Mouse (Mus musculus) lung, postnatal 4 days (tissue): ENCODE data around the gene Erc2.

Experiments
- DNase-seq, 2 experiments: peaks; one replicate each; pipeline ENCODE4 v3.0.0; 2021

Gene Erc2

GRCm38 (mm10) chr14:28089636-28090443, 467.6 kb downstream of the Erc2 start:
- peak in 1 of 2 experiments; percentile 13 for DNase-seq

DNA sequence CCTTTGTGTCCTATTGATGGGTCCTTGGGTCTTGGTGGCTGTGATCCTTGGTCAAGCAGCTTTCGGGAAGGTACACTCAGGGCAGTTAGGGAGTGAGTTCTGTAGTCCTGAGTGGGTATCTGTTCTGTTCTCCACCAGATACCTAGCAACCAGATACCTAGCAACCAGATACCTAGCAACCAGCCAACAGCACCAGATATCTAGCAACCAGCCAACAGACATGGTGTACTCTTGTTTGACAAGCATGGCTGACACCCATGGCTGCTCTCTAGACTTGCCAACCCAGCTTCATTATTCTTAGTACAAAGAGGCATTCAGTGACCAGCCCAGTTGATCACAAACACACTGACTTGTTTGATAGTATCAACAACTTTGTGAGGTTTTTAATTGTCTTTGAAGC, 469.1 kb downstream of the Erc2 start:
- no peak for DNase-seq

DNA sequence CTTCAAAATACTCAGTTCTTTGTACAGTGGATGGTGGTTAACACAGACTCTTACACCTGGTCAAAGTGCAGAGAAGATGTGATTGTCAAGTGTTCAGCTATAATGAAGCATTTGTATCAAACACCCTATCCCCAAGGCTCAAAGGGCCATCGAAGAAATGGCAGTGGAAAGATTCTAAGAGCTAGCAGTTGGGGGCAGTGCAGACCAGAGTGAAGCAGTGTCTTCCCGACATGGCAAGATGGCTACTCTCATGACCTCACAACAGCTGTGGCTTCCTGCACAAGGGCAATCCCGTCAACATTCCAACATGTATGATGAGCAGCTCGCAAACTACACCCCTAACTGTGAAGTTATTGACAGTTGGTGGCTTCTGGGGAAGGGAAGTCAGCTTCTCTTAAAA, 471.0 kb downstream of the Erc2 start:
- peak; percentile 6 to 28 for DNase-seq

GRCm38 (mm10) chr14:28093913-28094312, 471.7 kb downstream of the Erc2 start:
- no peak for DNase-seq

DNA sequence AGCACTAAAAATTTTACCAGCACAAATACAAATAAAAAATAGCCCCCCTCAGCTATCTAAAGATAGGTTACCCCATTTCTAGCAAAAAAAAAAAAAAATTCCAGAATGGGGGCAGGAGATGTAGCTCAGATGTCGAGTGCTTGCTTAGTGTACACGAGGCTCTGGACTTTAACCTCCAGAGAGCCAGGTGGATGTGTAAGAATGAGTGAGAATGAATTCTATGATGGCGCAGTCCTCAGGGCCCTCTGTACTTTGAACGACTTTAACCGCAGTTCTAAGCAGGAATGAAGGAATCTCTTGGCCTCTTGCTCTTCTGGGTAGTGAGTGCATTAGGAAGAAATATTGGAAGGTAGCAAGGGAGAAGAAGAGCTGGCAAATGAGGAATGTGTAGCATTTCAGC, 476.9 kb downstream of the Erc2 start:
- DNase-seq = no peak

DNA sequence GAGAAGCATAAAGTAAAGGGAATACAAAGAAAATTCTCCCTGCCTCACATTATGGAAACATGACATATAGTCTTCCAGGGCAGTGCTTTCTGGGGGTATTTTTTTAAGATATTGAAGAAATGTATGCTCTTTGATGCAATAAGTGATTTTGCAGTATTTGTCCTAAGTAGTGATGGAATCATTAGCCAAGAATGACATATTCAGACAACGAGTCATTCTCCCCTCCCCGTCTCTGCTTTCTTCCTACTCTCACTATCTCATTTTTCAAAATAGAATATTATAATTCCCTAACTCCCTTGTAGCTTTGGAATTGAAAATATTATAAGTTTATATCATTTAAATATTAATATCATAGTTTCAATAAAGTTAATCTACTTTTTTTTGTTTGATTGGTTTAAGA, 490.9 kb downstream of the Erc2 start:
- no peak for DNase-seq

GRCm38 (mm10) chr14:28120851-28121250, 498.6 kb downstream of the Erc2 start:
- no peak for DNase-seq

DNA sequence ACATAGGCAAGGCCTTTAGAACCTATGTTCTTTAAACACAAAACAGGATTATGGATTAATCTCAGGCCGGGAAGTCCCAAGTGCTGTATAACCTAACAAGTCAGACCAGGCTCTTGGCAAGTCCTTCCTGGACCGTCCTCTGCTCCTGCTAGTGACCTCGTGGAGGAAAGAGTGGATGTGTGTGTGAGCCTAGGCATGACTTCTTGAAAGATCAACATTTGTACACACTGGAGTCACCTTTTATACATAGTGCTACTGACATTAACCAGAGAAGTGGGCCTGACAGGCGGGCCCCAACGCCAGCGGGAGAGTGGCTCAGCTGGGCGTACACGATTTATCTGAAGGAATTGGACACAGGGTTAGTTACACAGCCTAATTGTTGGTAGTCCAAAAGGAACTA, 504.6 kb downstream of the Erc2 start:
- DNase-seq = no peak

DNA sequence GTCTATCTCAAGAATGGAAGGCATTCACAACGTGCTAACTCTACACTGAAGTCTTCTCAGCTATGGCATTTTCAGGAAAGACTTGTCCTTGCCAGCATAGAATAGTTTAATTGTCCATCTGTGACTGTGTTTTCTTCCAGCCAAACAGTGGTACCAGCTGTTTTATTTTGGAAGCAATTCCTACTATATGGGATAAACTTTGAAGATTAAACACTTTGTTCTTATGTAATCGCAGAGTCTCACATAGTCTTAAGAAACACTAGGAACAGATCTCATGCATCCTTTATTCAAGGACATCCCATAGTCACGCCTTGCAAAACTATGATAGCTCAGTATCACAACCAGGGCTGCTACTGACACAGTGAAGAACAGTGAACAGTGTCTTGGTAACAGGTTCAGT, 506.8 kb downstream of the Erc2 start:
- DNase-seq = no peak

DNA sequence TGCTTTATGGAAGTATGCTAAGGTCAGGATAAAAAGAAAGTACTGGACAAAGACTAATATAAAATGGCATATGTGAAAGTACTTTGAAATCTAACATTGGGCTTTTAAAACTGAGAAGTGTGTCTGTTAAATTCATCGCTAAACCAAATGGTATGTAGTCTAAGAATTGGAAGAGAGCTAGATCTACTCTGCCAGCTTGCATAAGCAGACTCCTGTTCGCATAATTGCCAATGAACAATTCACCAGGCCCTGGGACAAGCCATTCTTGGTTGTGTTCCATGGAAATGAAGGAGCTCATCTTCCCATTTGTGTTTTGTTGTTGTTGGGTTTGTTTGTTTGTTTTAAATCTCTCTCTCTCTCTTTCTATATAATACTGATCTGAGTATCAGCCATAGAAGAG, 521.8 kb downstream of the Erc2 start:
- no peak for DNase-seq

- no peak for DNase-seq
These were observed 525.0 kb downstream of the Erc2 start for GRCm38 (mm10) chr14:28147201-28147600.

- no peak for DNase-seq
These were observed 528.7 kb downstream of the Erc2 start for GRCm38 (mm10) chr14:28150942-28151341.

DNA sequence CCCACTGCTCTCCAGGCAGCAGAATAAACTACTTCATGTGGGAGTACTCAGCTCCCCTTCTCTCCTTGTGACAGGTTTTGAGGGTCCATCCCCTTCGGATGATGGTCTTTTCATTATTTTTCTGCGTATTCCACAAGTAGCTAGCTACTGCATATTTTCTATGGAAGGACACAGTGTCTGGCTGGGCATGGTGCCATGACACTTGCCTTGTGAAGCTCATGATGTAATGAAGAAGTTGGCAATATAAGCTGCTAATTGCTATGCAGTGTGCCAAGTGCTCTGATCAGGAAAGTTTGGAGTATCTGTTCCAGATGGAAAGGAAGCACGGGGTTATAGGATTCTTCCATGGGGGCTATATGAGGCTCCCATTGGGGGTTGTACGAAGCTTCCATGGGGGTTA, 533.5 kb downstream of the Erc2 start:
- peak; percentile 33 to 51 for DNase-seq

GRCm38 (mm10) chr14:28160852-28161251, 538.6 kb downstream of the Erc2 start:
- DNase-seq = no peak

GRCm38 (mm10) chr14:28164642-28165408, 542.6 kb downstream of the Erc2 start:
- peak; percentile 43 to 73 for DNase-seq

- DNase-seq = no peak
These were observed 543.5 kb downstream of the Erc2 start for GRCm38 (mm10) chr14:28165621-28166211.

DNA sequence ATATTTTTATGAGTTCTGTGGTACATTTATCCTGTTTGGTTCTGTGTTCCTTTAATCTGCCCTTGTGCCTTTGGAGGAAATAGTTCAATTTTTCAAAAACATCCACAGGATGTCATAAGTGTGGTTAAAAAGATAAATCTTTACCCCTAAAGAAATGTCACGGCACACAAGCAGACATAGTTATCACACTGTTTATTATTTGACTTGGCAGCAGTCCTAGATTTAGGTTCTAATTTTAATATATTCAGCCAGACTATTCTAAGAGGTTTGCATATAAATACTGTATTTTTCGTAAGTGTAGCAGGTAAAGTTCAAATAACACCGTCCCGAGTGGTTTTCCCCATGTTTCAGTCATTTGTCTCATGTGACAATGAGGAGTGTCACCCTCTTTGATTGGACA, 548.5 kb downstream of the Erc2 start:
- DNase-seq = no peak

DNA sequence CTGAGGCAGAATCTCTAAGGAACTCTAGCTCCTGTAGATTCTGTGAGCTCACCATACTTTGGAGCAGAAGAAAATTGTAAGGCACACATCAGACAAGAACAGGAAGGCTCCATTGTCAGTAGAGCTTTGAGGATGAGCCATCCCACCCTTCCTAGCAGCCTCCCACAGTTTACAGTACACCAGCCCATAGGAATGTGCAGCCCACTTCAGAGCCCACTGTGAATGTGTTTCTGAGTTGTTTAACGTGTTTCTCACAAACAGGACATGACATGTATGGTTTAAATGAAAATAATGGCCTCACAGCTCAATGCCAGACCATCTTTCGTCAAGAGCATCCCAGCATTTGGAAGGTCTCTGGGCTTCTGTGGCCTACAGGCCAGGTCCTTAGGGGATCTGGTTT, 549.1 kb downstream of the Erc2 start:
- peak; percentile 16 to 58 for DNase-seq

- peak; percentile 34 to 75 for DNase-seq
These were observed 551.5 kb downstream of the Erc2 start for GRCm38 (mm10) chr14:28173736-28174135.

- DNase-seq = no peak
These were observed 559.0 kb downstream of the Erc2 start for GRCm38 (mm10) chr14:28181070-28181825.

- DNase-seq = no peak
These were observed 570.6 kb downstream of the Erc2 start for GRCm38 (mm10) chr14:28192711-28193364.

- DNase-seq = no peak
These were observed 581.6 kb downstream of the Erc2 start for GRCm38 (mm10) chr14:28203874-28204273.

DNA sequence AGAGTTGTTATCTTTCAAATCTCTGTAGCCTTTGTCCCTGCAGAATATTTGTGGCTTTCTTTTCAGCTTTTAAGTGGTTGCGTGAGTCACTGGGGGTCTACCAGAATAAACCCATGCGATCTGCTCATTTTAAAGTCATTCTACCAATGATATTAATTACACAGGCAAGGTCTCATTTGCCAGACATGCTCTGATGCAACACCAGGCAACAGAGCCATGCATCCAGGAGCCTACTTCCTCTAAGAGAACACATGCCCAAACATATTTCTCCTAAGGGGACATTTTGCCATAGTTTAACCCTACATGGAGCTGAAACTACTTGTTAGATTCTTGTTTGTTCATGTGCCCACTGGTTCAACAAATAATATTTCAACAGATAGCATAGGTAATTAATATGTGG, 584.1 kb downstream of the Erc2 start:
- no peak for DNase-seq
